Mouse (Mus musculus) brown adipose tissue, adult 24 weeks (tissue): ENCODE results near the gene Ftsj1. TPM values are rescaled to one million over a fixed set of nuclear protein-coding genes. Genes with fewer than 3 reads are reported as not detected.

ENCODE experiments used
- H3K27ac ChIP-seq: fragments of 200-500 bp; replicated peaks from 2 replicates; pipeline ENCODE4 v1.5.1; 2012; ENCODE audit warnings: low read depth, mild to moderate bottlenecking, low read length
- H3K4me1 ChIP-seq: fragments of 200-500 bp; 2 replicates; pipeline ENCODE4 v1.6.1; 2012; ENCODE audit warnings: low read length, mixed read lengths; ENCODE audit not compliant: control insufficient read depth, insufficient read depth, insufficient read length
- H3K4me3 ChIP-seq: fragments of 200-500 bp; 2 replicates; pipeline ENCODE4 v1.5.1; 2012; ENCODE audit warnings: low read depth, mild to moderate bottlenecking, low read length, moderate library complexity; ENCODE audit not compliant: insufficient read depth
- polyA plus RNA-seq: library from polyadenylated mRNA; stranded (reverse); fragments of >200 nt; gene quantifications from 2 replicates; pipeline ENCODE4 v1.2.4, GENCODE M21; 2012; ENCODE audit not compliant: missing spikeins, insufficient read depth, insufficient read length

Gene Ftsj1
- polyA plus RNA-seq = 19.6 and 22.2 TPM in 2 replicates

- peak within 1 kb of the TSS; percentile 97 for H3K27ac ChIP-seq
- no peaks in the 10 kb centered on the region for H3K4me1 ChIP-seq
- peak within 1 kb of the TSS; percentile 97 for H3K4me3 ChIP-seq
Measured at GRCm38 (mm10) chrX:8252334-8253285, at the start of gene Ftsj1. TSS of gene Ftsj1 (minus strand) at chrX:8252406.

GRCm38 (mm10) chrX:8288621-8289020 is 36.4 kb upstream of the Ftsj1 start:
- Histone ChIP-seq H3K27ac (no peak overlapping the region), H3K4me3 (no peak overlapping the region), H3K4me1 (no peaks in the 10 kb centered on the region)

DNA sequence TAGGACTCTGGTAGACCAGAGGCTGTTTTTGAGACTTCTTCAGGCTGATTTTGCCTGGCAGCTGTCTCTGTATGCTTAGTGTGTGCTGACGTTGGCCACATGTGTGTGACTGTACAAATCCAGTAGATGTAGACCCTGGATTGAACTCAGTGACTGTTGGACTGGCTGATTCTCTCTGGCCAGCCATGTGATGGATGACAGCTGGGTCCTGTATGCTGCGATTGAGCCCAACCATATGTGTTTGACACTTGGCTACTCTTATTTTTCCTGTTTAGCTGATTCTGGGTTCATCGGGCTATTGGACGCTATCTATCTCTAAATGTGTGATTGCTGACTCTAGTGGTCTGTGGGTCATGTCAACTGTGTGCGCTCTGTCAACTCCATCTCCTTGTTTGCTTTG is 21.9 kb upstream of the Ftsj1 start:
- no peak overlapping the region for H3K4me3 ChIP-seq
- no peaks in the 10 kb centered on the region for H3K4me1 ChIP-seq
- no peak overlapping the region for H3K27ac ChIP-seq

DNA sequence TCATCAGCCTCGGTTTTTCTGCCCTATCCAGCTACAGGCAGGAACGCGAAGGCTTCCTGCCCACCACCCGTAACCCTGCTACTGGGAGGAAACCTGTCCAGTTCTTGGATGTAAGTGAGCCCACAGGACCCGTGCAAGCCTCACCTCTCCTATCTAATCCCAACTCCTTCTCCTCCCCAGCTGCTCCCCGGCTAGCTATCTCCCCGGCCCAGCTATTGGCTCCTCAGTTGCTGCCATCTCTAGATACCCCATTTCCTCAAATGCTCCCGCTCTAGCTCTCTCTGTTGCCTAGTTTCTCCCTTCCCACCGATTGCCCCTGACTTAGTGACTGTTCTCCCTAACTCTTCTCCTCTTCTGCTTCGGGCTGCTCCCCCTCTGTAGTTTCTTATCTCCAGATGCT is 19.8 kb upstream of the Ftsj1 start:
- H3K4me3 ChIP-seq = no peak overlapping the region
- no peak overlapping the region for H3K27ac ChIP-seq

DNA sequence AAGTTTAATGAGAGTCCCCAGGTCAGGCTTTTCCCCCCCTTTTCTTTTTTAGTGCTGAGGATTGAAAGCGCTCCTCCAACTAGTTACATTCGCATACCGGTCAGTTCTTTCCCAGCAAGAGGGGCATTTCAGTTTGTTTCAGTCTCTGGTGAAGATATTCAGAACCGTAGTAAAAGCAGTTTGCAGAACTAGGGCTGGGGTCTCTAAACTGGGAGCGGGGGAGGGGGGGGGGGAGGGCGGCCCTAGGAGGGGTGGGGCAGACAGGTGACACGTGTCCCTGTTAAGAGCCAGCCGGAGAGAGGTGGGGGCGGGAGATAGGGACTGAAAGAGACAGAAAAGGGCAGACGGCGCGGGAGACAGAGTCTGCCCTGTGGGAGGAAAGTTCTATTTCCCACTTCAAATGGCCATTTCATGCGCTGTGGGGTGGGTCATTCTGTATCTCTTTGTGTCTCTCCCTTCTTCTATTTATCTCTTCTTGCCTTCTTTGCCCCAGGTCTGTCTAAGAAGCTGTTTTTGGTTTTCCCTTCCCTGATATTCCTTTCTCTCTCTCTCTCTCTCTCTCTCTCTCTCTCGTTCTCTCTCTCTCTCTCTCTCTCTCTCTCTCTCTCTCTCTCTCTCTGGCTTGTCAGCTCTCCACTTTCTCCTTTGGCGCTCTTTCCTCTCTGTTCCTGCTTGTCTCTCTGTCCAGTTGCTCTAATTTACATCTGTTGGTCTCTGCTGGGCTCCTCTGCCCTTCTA is 19.0 kb upstream of the Ftsj1 start, which contains the start of gene Slc38a5:
Gene Slc38a5 (plus strand): TSS at position 51 of the 738 bp plus-strand sequence.
- no peak within 1 kb of the TSS for H3K27ac ChIP-seq
- H3K4me1 ChIP-seq = no peaks in the 10 kb centered on the region
- H3K4me3 ChIP-seq = no peak within 1 kb of the TSS

More for the DNA sequence above, 19.8 kb upstream of the Ftsj1 start:
- no peaks in the 10 kb centered on the region for H3K4me1 ChIP-seq

GRCm38 (mm10) chrX:8264222-8264621 is 12.0 kb upstream of the Ftsj1 start:
- H3K4me3 ChIP-seq = no peak overlapping the region
- H3K27ac ChIP-seq = no peak overlapping the region
- H3K4me1 ChIP-seq = no peaks in the 10 kb centered on the region

GRCm38 (mm10) chrX:8263156-8263804 is 11.1 kb upstream of the Ftsj1 start:
- Histone ChIP-seq H3K4me1 (no peaks in the 10 kb centered on the region), H3K4me3 (no peak overlapping the region), H3K27ac (no peak overlapping the region)

DNA sequence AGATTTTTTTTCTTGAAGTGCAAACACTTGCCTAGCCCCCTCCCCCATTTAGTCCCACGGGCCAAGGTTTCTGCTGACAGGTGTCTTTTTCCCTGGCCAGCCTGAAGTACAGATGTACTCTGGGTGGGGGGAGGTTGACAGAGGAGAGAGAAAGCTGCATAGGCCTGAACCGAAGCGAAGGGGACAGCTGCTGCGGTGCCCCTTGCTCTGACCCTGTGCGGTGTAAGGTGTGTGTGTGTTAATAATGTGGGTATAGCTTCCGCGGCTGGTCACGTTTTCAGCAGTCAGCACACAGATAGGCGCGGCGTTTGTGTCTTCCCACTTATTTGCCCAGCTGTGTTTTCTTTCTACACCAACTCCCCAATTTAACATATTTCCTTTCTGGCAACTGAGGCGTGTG is 7.3 kb upstream of the Ftsj1 start:
- H3K4me1 ChIP-seq = no peaks in the 10 kb centered on the region
- no peak overlapping the region for H3K4me3 ChIP-seq
- no peak overlapping the region for H3K27ac ChIP-seq

DNA sequence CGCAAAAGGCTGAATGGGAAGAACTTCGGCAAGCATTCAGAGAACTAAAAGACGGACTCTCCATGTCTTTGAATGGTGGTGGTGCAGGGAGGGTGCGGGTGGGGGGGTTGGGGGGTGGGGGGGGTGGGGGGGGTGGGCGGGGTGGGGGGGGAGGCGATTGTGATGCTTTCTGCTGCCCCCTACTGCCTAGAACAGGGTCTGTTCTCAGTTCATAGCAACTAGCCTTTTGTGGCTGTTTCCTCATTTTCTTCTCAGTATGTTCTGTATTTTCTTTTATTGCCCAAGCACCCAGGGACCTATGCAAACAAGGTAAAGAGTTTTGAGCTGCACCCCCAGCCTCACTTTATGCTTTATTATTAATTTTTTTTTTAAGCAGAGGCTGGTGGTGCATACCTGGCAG is 3.6 kb upstream of the Ftsj1 start:
- Histone ChIP-seq H3K27ac (no peak overlapping the region), H3K4me3 (no peak overlapping the region), H3K4me1 (no peaks in the 10 kb centered on the region)

DNA sequence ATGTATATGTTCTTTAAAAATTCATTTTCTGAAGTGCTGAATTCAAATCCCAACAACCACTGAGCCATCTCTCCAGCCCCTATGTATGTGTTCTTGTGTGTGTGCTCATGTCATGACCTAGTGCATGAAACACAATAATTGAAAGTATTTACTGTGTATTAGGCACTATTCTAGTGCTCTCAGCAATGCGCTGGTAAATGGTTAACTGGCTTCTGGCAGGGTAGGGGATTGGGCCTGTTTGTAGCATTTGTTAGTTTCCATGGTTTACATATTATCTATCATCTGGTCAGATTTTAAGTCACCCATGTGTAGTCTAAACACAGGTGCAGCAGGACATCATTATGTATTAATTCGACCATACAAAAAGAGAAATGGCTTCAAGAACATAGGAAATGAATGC is 1.5 kb upstream of the Ftsj1 start:
- no peaks in the 10 kb centered on the region for H3K4me1 ChIP-seq
- no peak overlapping the region for H3K4me3 ChIP-seq
- no peak overlapping the region for H3K27ac ChIP-seq

DNA sequence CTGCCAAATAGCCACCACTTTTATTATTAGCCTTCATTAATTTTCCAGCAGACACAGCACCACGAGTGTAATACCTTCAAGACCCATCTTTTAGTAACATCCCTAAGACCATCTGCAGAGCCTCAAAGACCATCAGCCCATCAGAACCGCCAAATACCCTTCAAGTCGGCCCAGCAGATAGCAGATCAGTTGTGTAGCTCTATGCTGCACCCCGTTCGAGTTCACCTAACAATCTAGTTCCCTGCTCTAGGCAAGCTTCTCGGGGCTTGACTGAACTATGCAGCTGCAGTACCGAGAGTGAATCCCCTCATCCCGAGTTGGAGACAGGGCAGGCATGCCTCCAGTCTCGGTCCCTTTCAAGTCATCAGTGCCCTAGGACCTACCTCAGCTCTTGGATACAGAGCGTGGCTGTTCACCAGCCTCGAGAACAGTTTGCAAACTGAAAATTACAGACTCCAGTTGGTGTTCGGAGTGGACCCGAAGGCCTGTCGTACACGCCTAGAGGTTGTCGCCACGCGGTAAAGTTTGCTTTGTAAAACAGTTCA is 345 bp downstream of the Ftsj1 start:
- peak overlapping the region; percentile 97 for H3K4me3 ChIP-seq
- H3K27ac ChIP-seq = peak overlapping the region; percentile 71; the same call in 1 of the 2 replicates
- H3K4me1 ChIP-seq = no peaks in the 10 kb centered on the region

DNA sequence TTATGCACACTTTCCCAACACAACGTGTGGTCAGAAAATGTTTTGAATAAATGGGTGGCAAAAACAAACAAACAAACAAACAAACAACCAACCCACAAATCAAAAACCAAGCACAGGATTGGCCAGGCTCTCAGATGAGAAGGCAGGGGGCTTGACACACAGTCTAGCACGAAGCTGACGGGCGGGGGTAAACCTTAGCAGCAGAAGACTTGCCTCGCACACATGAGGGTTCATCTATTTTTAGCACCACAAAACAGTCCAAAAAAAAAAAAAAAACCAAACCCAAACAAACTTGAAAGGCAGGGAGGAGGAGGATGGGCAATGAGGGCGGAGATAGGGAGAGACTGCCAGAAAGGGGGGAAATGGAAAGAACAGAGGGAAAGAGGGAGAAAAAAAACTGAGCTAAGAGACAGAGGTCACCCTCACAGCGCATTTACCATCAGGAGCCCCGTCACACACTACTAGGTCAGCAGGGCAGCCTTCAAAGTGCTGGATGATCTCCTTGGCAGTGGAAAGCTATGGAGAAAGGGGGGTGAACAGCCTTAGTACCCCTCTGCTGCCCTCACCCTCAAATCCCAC is 3.6 kb downstream of the Ftsj1 start:
- no peaks in the 10 kb centered on the region for H3K4me1 ChIP-seq
- H3K4me3 ChIP-seq = no peak overlapping the region
- no peak overlapping the region for H3K27ac ChIP-seq

GRCm38 (mm10) chrX:8247680-8248079 is 4.5 kb downstream of the Ftsj1 start:
- Histone ChIP-seq H3K4me3 (no peak overlapping the region), H3K27ac (no peak overlapping the region), H3K4me1 (no peaks in the 10 kb centered on the region)

- H3K4me3 ChIP-seq = no peak overlapping the region
- H3K27ac ChIP-seq = no peak overlapping the region
- no peaks in the 10 kb centered on the region for H3K4me1 ChIP-seq
Measured at GRCm38 (mm10) chrX:8238804-8239395, 13.3 kb downstream of the Ftsj1 start.
